Mouse (Mus musculus) mouse trophoblast stem cell (cell line): ENCODE measurements around the gene Ghr.

Source experiments
- in situ Hi-C, 2 experiments: fragments of 300-500 bp; cut with MseI, MboI; formaldehyde crosslinking; loops; 2 replicates in 1 of 2; 3 replicates in 1 of 2; pipeline ENCODE4 v1.15.1; 2025

Gene Ghr

DNA sequence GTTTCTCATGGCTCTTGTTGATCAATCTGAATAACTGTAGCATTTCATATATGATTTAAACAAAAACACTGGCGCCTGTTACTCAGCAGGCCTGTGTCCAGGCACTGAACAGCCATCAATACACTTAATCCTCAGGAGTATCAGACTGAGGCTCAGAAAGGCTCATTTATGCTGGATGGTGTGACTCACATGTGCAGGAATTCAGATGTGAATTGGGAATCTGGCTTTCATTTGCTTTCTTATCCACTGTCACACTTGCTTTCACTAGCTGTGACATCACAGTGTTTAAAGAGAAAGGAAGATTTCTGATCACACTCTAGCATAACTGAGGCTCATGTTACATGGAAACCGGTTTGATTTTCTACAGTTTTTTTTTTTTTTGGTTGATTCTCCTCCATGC is 39.0 kb downstream of the Ghr start:
- in situ Hi-C loops, result no loop called here

- in situ Hi-C loops, result no loop called here
Observed at GRCm38 (mm10) chr15:3536309-3536900, 46.9 kb downstream of the Ghr start.

DNA sequence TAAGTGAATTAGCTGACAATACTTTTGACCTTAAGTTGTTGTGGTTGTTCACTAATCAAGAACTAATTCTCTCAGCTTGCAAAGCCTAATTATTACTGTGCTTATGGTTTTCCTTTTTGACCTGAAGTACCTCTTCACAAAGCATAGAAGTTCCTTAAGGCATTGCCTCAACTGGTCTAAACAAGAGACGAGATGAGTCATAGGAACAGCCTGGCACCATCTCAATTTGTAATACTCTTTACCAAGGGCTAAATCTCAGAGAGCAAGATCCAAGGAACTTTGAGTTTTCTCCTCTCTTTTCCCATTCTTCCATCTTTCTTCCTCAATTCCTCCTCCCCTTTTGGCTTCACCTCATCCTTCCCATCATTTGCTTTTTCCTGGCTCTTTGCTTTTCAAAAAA is 69.3 kb downstream of the Ghr start:
- in situ Hi-C loops, result no loop called here

GRCm38 (mm10) chr15:3512380-3512779 is 70.9 kb downstream of the Ghr start:
- in situ Hi-C loops, result no loop called here

- in situ Hi-C loops, result no loop called here
Observed at GRCm38 (mm10) chr15:3511639-3512171, 71.6 kb downstream of the Ghr start.

DNA sequence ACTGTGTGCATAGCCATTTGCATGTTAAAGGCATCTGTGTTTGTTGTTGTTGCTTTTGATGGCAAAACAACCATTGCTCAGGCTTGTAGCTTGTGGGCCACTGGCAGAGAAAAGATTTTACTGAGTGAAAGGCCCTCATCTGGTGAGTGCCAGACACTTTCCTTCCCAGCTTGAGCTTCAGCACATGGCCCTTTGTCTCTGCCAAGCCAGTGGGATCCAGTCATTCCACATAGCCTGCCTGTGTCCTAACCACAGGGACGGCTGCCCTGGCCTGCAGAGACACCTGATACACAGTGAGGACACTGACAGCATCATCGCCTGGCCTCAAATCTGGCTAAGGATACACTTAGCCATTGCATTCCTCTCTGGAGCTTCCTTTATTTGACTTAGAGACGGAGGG is 74.2 kb downstream of the Ghr start:
- in situ Hi-C loops, result no loop called here

DNA sequence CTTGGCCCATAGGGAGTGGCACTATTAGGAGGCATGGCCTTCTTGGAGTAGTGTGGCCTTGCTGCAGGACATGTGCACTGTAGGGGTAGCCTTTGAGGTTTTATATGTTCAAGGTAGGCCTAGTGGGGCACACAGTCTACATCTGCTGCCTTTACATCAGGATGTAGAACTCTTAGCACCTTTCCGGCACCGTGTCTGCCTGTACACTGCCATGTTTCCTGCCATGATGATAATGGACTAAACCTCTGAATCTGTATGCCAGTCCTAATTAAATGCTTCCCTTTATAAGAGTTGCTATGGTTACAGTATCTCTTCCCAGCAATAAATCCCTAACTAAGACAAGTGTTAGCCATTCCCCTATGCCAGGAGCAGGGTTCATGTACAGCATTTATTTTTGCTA is 76.0 kb downstream of the Ghr start:
- in situ Hi-C loops, result no loop called here

GRCm38 (mm10) chr15:3504700-3505099 is 78.6 kb downstream of the Ghr start:
- in situ Hi-C loops, result no loop called here

DNA sequence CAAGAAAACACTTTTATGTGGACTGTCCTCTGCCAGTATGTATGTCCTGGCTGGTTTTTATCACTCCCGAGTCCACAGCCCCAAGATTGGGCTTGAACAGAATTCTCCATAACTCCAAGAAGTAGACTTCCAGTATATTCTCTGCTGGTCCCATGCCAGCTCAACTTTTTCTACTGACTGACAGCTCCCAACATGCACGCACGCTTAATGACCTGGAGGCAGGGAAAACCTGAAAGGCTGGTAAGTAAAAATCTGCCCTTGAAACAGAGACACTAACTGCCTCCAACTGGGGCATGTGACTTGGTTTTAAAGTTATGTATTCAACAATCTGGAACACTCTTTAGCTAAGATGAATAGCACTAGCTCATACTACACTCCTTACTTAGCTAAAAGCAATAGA is 81.6 kb downstream of the Ghr start:
- in situ Hi-C loops, result no loop called here

DNA sequence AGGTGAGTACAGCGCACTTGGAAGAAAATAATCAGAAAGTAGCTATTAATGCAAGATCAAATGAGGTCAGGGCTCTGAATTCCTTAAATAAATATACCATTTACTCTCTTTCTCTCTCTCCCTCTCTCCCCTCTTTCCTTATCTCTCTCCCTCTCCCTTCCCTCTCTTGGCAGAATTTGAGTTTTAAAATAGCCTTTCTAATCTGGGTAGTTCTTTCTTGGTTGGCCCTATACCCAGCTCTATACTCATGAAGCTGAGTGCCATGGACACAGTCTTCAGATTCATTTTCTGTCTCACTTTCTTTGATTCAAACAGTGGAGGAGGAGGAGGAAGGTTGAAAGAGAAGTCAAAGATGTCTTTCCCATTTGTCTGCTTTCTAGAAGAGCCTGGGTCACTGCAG is 84.3 kb downstream of the Ghr start:
- in situ Hi-C loops, result no loop called here

GRCm38 (mm10) chr15:3497946-3498580 is 85.2 kb downstream of the Ghr start:
- in situ Hi-C loops, result no loop called here

- in situ Hi-C loops, result no loop called here
Observed at GRCm38 (mm10) chr15:3490868-3491267, 92.4 kb downstream of the Ghr start.

DNA sequence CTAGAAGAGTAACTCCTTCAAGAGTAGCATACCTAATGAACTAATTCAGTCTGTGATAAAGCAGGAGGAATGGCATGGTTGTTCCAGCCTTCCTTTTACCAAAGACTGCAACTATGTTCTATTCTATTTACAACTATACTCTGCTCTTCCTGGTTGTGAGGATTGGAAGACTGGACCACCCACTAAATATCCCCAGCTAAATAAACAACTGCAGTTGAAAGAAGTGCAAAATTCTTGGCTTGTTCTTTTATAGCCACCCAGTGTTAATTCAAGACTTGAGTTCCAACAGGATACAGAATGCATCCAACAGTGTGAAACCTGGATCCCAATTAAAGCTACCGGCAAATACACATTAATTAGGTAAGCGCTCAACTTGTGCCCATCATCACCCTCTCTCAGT is 93.3 kb downstream of the Ghr start:
- in situ Hi-C loops, result no loop called here

DNA sequence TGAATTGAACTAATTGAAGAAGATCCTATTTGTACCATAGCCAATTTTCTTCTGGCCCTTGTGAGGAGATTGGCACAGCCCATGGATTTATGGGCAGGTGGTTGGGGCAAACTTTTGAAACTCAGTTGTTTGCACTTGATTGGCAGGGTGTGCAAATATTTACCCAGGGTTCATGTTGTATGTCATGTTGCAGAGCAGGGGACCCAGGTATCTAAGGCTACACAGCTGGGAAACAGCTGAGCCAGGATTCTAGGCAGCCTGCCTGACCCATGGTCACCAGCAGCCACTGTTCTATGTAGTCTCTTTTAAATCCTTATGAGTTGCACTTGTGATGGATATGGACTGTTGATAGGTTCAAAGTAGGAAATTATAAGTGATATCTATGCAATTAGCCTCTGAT is 94.1 kb downstream of the Ghr start:
- in situ Hi-C loops, result no loop called here

DNA sequence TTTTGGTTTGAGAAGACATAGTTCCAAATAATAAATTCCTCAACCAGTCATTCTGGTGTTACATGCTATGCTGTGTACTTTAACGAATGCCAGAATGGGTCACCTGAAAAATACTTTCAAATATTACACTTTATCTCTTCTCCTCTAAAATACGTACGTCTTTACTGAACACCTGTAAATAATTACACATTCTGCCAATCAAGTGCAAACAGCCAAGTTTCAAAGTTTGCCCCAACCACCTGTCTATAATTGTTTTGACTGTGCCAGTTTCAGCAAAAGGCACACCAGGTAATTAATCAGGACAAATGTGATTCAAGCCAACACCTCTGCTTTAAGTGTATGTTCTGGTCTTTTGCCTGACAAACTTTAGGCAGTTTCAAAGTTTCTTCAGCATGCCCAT is 94.7 kb downstream of the Ghr start:
- in situ Hi-C loops, result no loop called here

DNA sequence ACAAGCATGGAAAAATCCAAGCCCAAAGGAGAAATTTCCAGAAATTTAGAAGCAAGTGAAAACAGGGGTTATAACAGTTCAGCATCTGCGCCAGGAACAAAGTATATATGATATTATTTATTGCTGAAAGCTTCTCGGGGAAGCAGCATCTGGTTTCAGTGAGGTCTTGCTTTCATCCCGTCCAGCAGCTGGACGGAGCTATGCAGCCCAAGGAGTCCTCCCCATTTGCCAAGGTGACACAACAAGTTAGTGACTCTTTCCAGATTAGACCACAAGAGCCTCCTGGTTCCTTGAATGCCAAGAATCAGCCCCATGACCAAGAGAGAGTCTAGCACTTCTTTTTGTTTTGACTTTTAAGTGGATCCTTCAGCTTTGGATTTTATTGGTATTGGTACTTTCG is 96.6 kb downstream of the Ghr start:
- in situ Hi-C loops, result no loop called here

DNA sequence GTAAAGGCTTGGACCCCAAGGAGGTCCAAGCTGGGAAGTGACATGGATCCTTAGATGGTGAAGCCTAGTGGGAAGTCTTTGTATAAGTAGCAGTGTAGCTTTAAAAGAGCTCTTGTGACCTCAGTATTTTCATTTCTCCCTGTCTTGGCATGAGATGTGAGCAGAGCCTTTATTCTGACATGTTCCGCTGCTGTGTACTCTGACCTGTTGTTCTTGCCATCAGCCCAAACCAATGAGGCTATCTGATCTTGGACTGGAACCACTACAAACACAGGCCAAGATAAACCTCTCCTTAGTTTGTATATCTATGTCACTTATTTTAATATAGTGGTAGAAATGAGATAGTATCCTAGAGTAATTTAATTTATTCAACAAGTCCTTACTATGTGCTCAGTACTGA is 97.9 kb downstream of the Ghr start:
- in situ Hi-C loops, result no loop called here

GRCm38 (mm10) chr15:3483451-3483850 is 99.8 kb downstream of the Ghr start:
- in situ Hi-C loops, result no loop called here

DNA sequence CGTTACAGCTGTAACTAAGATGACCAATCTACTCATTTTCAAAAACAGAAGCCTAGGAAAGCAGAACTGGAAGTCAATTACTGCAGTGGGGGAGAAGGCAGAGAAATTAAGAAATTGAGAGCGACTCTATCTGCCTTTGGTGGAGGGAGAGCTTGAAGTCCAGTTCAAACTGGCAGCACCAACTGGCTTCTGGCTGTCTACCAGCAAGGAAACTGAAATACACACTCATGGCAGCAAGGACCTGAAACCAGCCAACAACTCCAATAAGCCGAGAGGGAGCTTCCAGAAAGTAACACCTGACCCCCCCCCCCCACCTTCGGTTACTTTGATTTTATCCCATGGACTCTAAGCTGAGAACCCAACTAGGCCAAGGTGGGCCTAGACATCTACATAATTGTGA is 114.1 kb downstream of the Ghr start:
- in situ Hi-C loops, result no loop called here

DNA sequence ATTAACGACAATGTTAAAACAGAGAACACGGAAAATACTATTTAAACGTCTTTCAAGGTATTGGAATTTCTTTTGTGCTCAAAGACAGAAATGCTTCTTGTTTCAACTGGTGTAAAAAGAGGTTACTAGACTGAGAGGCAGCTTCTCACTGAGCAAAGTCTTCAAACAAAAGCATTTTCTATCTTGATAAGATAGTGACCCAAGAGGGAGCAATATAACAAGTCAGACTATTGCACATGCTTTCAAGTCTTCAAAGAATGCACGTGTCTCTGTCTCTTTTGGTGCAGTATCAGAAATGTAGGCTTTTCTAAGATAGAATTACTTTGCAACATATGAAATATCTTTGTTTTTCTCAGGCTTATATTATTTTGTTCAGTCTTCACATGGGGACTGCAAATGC is 116.7 kb downstream of the Ghr start:
- in situ Hi-C loops, result no loop called here

DNA sequence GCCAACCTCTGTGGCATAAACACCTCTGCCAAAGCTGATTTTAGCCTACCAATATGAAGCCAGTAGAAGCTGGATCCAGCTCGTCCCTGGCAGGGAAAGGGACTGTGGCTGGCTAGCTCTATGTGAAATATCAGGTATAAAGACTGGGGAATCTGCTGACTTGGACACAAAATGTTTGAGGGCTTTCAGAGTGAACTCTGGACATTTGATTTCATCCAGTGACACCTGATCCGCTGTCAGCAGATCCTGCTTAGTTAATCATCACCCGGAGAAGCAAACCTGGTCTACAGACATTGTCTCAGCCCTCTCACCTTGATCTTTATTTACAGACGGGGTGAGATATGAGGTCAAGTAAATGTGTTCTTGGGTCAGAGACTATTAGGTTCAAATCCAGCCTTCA is 118.5 kb downstream of the Ghr start:
- in situ Hi-C loops, result no loop called here

- in situ Hi-C loops, result no loop called here
Observed at GRCm38 (mm10) chr15:3456543-3456942, 126.7 kb downstream of the Ghr start.

DNA sequence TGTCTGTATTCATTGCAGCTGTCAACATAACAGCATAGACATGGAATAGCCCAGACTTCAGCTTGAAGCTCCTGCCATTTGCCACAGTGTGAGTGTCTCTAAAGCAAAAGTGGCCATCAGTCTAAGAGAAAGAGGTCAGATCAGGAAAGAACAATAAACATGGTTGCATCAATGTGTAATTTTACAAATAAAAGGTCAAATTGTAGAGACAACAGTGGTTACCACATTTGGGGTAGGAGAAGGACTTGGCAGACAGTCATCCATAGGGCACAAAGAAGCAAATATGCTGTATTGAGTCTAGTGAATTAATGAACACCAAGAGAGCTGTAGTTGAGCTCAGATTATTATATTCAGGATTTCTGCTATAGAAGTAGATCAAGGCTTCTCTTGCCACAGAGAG is 127.7 kb downstream of the Ghr start:
- in situ Hi-C loops, result no loop called here
